In genomic region chrX:157598186-157598996, GRCm38 (mm10) we compare ENCODE assay signal across 8 mouse cellular contexts. TPM values are rescaled to one million over a fixed set of nuclear protein-coding genes. Genes with fewer than 3 reads are reported as not detected.
A peak's percentile ranks its signal among the peaks of the same experiment; 100 is the strongest.
DNase-seq lines count a peak whose midpoint lies in the region; ATAC-seq and TF ChIP-seq lines count a peak whose summit lies in the region.

Gene Mbtps2, minus strand, starts transcription at chrX:157598715.

- H3K9me3 ChIP-seq in embryonic facial prominence, embryonic 11.5 days (replicated peaks; ENCODE audit: control insufficient read depth, low read length), result no peaks in the 10 kb centered on the region
- no peaks in the 10 kb centered on the region for H3K9me3 ChIP-seq in liver, embryonic 11.5 days (ENCODE audit: control insufficient read depth, low read length)

- H3K79me2 ChIP-seq in heart, adult 2 months (replicated peaks; ENCODE audit: control insufficient read depth, insufficient read depth, low read length), result no peaks in the 10 kb centered on the region
- H3K79me2 ChIP-seq in myocyte (ENCODE audit: control insufficient read depth, insufficient read depth), result peaks cover 34% of the 10 kb centered on the region

- TF ChIP-seq CTCF in heart, adult 2 months (IDR thresholded peaks at IDR 0.05), result no peak

- peak within 1 kb of the TSS; percentile 84 for H3ac ChIP-seq in myocyte (ENCODE audit: control insufficient read depth, insufficient read length)

- peak within 1 kb of the TSS; percentile 77 for H3K27ac ChIP-seq in embryonic facial prominence, embryonic 11.5 days (replicated peaks; ENCODE audit: low read depth, low read length)
- peak within 1 kb of the TSS; percentile 85 for H3K27ac ChIP-seq in heart, adult 2 months
- H3K27ac ChIP-seq in liver, embryonic 11.5 days (ENCODE audit: low read depth, low read length), result peak within 1 kb of the TSS; percentile 77

- WGBS in embryonic facial prominence, embryonic 11.5 days, result 11% methylated on average over 63 of the region's 74 CpGs
- 14% methylated on average over 63 of the region's 74 CpGs for WGBS in heart, adult 2 months
- WGBS in liver, embryonic 11.5 days, result 15% methylated on average over 50 of the region's 74 CpGs

- no peak for TF ChIP-seq EP300 in heart, adult 2 months (IDR thresholded peaks at IDR 0.05; ENCODE audit: insufficient read depth, low read depth, low read length)

- intact Hi-C loops in heart, adult 2 months (cut with DNase I), result loop anchor here (2.0 to 5.0 kb wide), 2 partner anchors 36 to 106 kb away; partner anchors contain the start of gene Sms

- H3K36me3 ChIP-seq in embryonic facial prominence, embryonic 11.5 days (replicated peaks; ENCODE audit: control insufficient read depth, insufficient read depth, low read depth, low read length), result no peaks in the 10 kb centered on the region
- no peaks in the 10 kb centered on the region for H3K36me3 ChIP-seq in heart, adult 2 months (ENCODE audit: control insufficient read depth, insufficient read depth, low read length)
- no peaks in the 10 kb centered on the region for H3K36me3 ChIP-seq in liver, embryonic 11.5 days (ENCODE audit: control insufficient read depth, insufficient read depth, low read length)
- no peaks in the 10 kb centered on the region for H3K36me3 ChIP-seq in myocyte (ENCODE audit: control insufficient read depth, insufficient read depth)

- H3K27me3 ChIP-seq in embryonic facial prominence, embryonic 11.5 days (ENCODE audit: control insufficient read depth, insufficient read depth, low read length), result no peaks in the 10 kb centered on the region
- no peaks in the 10 kb centered on the region for H3K27me3 ChIP-seq in heart, adult 2 months (ENCODE audit: control insufficient read depth, insufficient read depth, low read length)
- H3K27me3 ChIP-seq in liver, embryonic 11.5 days (replicated peaks; ENCODE audit: control insufficient read depth, insufficient read depth, low read length), result no peaks in the 10 kb centered on the region; the same call in 1 of the 2 replicates
- H3K27me3 ChIP-seq in myocyte (ENCODE audit: control insufficient read depth, insufficient read depth, insufficient read length), result no peaks in the 10 kb centered on the region

- H3K4me3 ChIP-seq in embryonic facial prominence, embryonic 11.5 days (ENCODE audit: low read depth, low read length), result peak within 1 kb of the TSS; percentile 51
- peak within 1 kb of the TSS; percentile 63 for H3K4me3 ChIP-seq in heart, adult 2 months
- peak within 1 kb of the TSS; percentile 67 for H3K4me3 ChIP-seq in liver, embryonic 11.5 days (ENCODE audit: low read depth, low read length)
- peak within 1 kb of the TSS; percentile 53 for H3K4me3 ChIP-seq in myocyte

- peak; percentile 57 for DNase-seq in layer of hippocampus, adult 11-12 months (ENCODE audit: low spot score)
- DNase-seq in layer of hippocampus, adult 9-10 months (ENCODE audit: low spot score), result no peak
- peak; percentile 68 for DNase-seq in embryonic facial prominence, embryonic 11.5 days (ENCODE audit: low spot score)
- DNase-seq in heart, adult 2 months, result peak; percentile 74 to 79
- DNase-seq in kidney, adult 8-10 months, result peak; percentile 45 to 49
- peak; percentile 66 for DNase-seq in liver, embryonic 11.5 days (ENCODE audit: low spot score)
- peak; percentile 40 to 72 for DNase-seq in spleen, postnatal 4 days (ENCODE audit: low spot score in 2 of 2)

- peak; percentile 48 for TF ChIP-seq POLR2A in heart, adult 2 months (IDR thresholded peaks at IDR 0.05; ENCODE audit: insufficient read depth, low read depth, low read length)
- TF ChIP-seq POLR2A in myocyte (IDR thresholded peaks at IDR 0.05; ENCODE audit: insufficient read length, low read depth), result peak; percentile 37

- H3K9ac ChIP-seq in embryonic facial prominence, embryonic 11.5 days (replicated peaks; ENCODE audit: low read length), result peak within 1 kb of the TSS; percentile 89
- H3K9ac ChIP-seq in heart, adult 2 months (ENCODE audit: low read depth, low read length), result peak within 1 kb of the TSS; percentile 100
- peak within 1 kb of the TSS; percentile 78 for H3K9ac ChIP-seq in liver, embryonic 11.5 days (ENCODE audit: low read depth, low read length)

- no peaks in the 10 kb centered on the region for H3K4me1 ChIP-seq in embryonic facial prominence, embryonic 11.5 days (ENCODE audit: control insufficient read depth, insufficient read depth, low read length)
- peaks cover 3% of the 10 kb centered on the region for H3K4me1 ChIP-seq in heart, adult 2 months (ENCODE audit: control insufficient read depth, insufficient read depth, low read length)
- peaks cover 5% of the 10 kb centered on the region for H3K4me1 ChIP-seq in liver, embryonic 11.5 days (replicated peaks; ENCODE audit: control insufficient read depth, insufficient read depth, low read length)

- H3K4me2 ChIP-seq in embryonic facial prominence, embryonic 11.5 days (ENCODE audit: low read depth, low read length), result peak within 1 kb of the TSS; percentile 37; the same call in 1 of the 2 replicates
- H3K4me2 ChIP-seq in liver, embryonic 11.5 days, result peak within 1 kb of the TSS; percentile 61
- H3K4me2 ChIP-seq in myocyte (ENCODE audit: low read depth), result peak within 1 kb of the TSS; percentile 90

- ATAC-seq in embryonic facial prominence, embryonic 11.5 days (replicated peaks; ENCODE audit: insufficient number of reproducible peaks, low FRiP score, low TSS enrichment, low read depth), result peak; percentile 88
- ATAC-seq in liver, embryonic 11.5 days (replicated peaks; ENCODE audit: low FRiP score), result peak; percentile 79

TF ChIP-seq in myocyte, 11 proteins besides CTCF, POLR2A, EP300 and RAD21:
- no peak for TF ChIP-seq E2F4 (IDR thresholded peaks at IDR 0.05; ENCODE audit: insufficient read depth)
- no peak for TF ChIP-seq CEBPB (IDR thresholded peaks at IDR 0.05; ENCODE audit: insufficient read depth, poor library complexity, severe bottlenecking)

RNA-seq across cellular contexts. Expression of gene Mbtps2, which starts in this region (rescaled TPM):
- polyA plus RNA-seq in embryonic facial prominence, embryonic 11.5 days (2014; fragmentation: Nextera tagmentation; extraction: Ambion mirVana), result 24.7 and 27.0 TPM in 2 replicates
- total RNA-seq in heart, adult 2 months (2021), result 10 to 100 TPM; 12.5 to 16.0 TPM
- polyA plus RNA-seq in heart, adult 2 months (2012; rRNA removed), result 9.0 and 22.4 TPM in 2 replicates
- polyA plus RNA-seq in liver, embryonic 11.5 days (2014; fragmentation: Nextera tagmentation; extraction: Ambion mirVana), result 19.5 and 21.2 TPM in 2 replicates
- 7.6 TPM for polyA plus RNA-seq in myocyte (2012; fragmentation: generic; extraction: Trizol)

Comparison
In these comparisons a context has a peak if more than half of its experiments do, and no peak if none do; other contexts are left out.
1. H3K4me2 ChIP-seq: peak in every context shown above with its lines; median percentile 90 in myocyte; 61 in liver, embryonic 11.5 days; 37 in embryonic facial prominence, embryonic 11.5 days.